Mouse (Mus musculus) liver, postnatal 0 days (tissue): ENCODE measurements at regions not wholly inside any gene's neighbourhood (a gene's known extent, or its start where the extent isn't known, plus 50 kb on each side); places are given as distances from the start of the nearest gene placed in this dataset.
"Not testable (repeated sequence)": the region's sequence is repeated elsewhere in the genome, so short reads cannot be mapped to it uniquely, and the experiment has no call there.

ENCODE experiments used
- ATAC-seq: fragments of 200-750 bp; cut with Nextera tagmentation; 2 replicates; pipeline ENCODE4 v1.8.0; 2017; ENCODE audit warnings: mild to moderate bottlenecking, moderate library complexity
- DNase-seq: peaks from one replicate; pipeline ENCODE4 v3.0.0-alpha.2; 2016
- H3K27ac ChIP-seq: fragments of 300-500 bp; sonication (generic); 2 replicates; pipeline ENCODE4 v1.5.1; 2014; ENCODE audit warnings: antibody characterized with exemption, moderate library complexity, mild to moderate bottlenecking, low read depth
- H3K27me3 ChIP-seq: fragments of 300-500 bp; sonication (generic); 2 replicates; pipeline ENCODE4 v1.6.1; 2014; ENCODE audit warnings: low read length, control low read depth, mixed read lengths; ENCODE audit not compliant: insufficient read depth
- H3K36me3 ChIP-seq: fragments of 300-500 bp; sonication (generic); replicated peaks from 2 replicates; pipeline ENCODE4 v1.6.1; 2014; ENCODE audit warnings: mild to moderate bottlenecking, control low read depth, low read length, moderate library complexity, mixed read lengths; ENCODE audit not compliant: insufficient read depth
- H3K4me1 ChIP-seq: fragments of 300-500 bp; sonication (generic); 2 replicates; pipeline ENCODE4 v1.6.1; 2014; ENCODE audit warnings: antibody characterized with exemption, mild to moderate bottlenecking, control low read depth; ENCODE audit not compliant: insufficient read depth
- H3K4me2 ChIP-seq: fragments of 300-500 bp; sonication (generic); 2 replicates; pipeline ENCODE4 v1.6.1; 2014; ENCODE audit warnings: low read depth, mild to moderate bottlenecking, low read length, moderate library complexity, mixed read lengths
- H3K4me3 ChIP-seq: fragments of 300-500 bp; sonication (generic); 2 replicates; pipeline ENCODE4 v1.5.1; 2014; ENCODE audit warnings: low read depth, low read length
- H3K9ac ChIP-seq: fragments of 300-500 bp; sonication (generic); replicated peaks from 2 replicates; pipeline ENCODE4 v1.6.1; 2014; ENCODE audit warnings: mild to moderate bottlenecking, moderate library complexity
- H3K9me3 ChIP-seq: fragments of 300-500 bp; sonication (generic); 2 replicates; pipeline ENCODE4 v1.6.1; 2016; ENCODE audit warnings: mild to moderate bottlenecking, control low read depth, low read length, mixed read lengths
- CTCF ChIP-seq: sonication (generic); IDR thresholded peaks from 2 replicates; pipeline ENCODE4 v1.5.1; 2016; ENCODE audit warnings: antibody characterized with exemption, low read depth
- EP300 ChIP-seq: IDR thresholded peaks from 2 replicates; pipeline ENCODE4 v1.6.1; 2016; ENCODE audit warnings: antibody characterized with exemption, low read depth, mild to moderate bottlenecking
- WGBS: fragments of 180-500 bp; shearing (Covaris S2); extraction: QIAGEN DNeasy Blood & Tissue Kit; methylation state at CpG from one replicate; pipeline ENCODE4 v1.1.7; 2014; ENCODE audit not compliant: insufficient replicate concordance; 5-methylcytosine and 5-hydroxymethylcytosine counted together

- DNase-seq, result no peak
These were observed 70.7 kb downstream of the Sult3a2 start for GRCm38 (mm10) chr10:33715701-33716250.

GRCm38 (mm10) chr10:33708656-33709055 is 77.8 kb downstream of the Sult3a2 start:
- not testable (repeated sequence) for DNase-seq, H3K27ac ChIP-seq, H3K9me3 ChIP-seq, H3K4me1 ChIP-seq, H3K4me2 ChIP-seq, H3K9ac ChIP-seq, ATAC-seq, H3K4me3 ChIP-seq, H3K36me3 ChIP-seq, H3K27me3 ChIP-seq
- WGBS, result 61% methylated on average over 3 of the region's 3 CpGs

More at GRCm38 (mm10) chr10:33715701-33716250, 70.7 kb downstream of the Sult3a2 start:
- no peak overlapping the region for H3K27ac ChIP-seq
- 54% methylated on average over 5 of the region's 5 CpGs for WGBS
- TF ChIP-seq CTCF (no peak), EP300 (no peak)
- no peak overlapping the region for H3K4me3 ChIP-seq
- no peak for ATAC-seq
- H3K9ac ChIP-seq, result no peak overlapping the region
- H3K27me3 ChIP-seq, result no peaks in the 10 kb centered on the region
- no peak overlapping the region for H3K4me2 ChIP-seq
- no peaks in the 10 kb centered on the region for H3K4me1 ChIP-seq
- no peaks in the 10 kb centered on the region for H3K9me3 ChIP-seq
- H3K36me3 ChIP-seq, result no peaks in the 10 kb centered on the region

- WGBS, result 69% methylated on average over 3 of the region's 3 CpGs
- DNase-seq, H3K9me3 ChIP-seq, H3K4me1 ChIP-seq, H3K27ac ChIP-seq, H3K27me3 ChIP-seq, H3K4me2 ChIP-seq, H3K36me3 ChIP-seq, H3K9ac ChIP-seq, ATAC-seq, H3K4me3 ChIP-seq: not testable (repeated sequence)
These were observed 79.7 kb upstream of the Clvs2 start for GRCm38 (mm10) chr10:33704245-33704644.

- Histone ChIP-seq H3K9ac (no peak overlapping the region), H3K36me3 (no peaks in the 10 kb centered on the region), H3K9me3 (no peaks in the 10 kb centered on the region), H3K4me2 (no peak overlapping the region), H3K4me1 (no peaks in the 10 kb centered on the region), H3K27me3 (no peaks in the 10 kb centered on the region), H3K4me3 (no peak overlapping the region), H3K27ac (no peak overlapping the region)
- TF ChIP-seq EP300 (no peak), CTCF (peak; percentile 55)
- DNase-seq (peak; percentile 17), ATAC-seq (no peak)
- 43% methylated on average over 3 of the region's 3 CpGs for WGBS
These were observed 78.9 kb upstream of the Clvs2 start for GRCm38 (mm10) chr10:33703420-33703819.
